Mouse (Mus musculus): ENCODE results near the gene Tbc1d22a. TPM values are rescaled to one million over a fixed set of nuclear protein-coding genes. Genes with fewer than 3 reads are reported as not detected.

The Tbc1d22a gene
- polyA plus RNA-seq, 1 experiment: 9.6 TPM

DNA sequence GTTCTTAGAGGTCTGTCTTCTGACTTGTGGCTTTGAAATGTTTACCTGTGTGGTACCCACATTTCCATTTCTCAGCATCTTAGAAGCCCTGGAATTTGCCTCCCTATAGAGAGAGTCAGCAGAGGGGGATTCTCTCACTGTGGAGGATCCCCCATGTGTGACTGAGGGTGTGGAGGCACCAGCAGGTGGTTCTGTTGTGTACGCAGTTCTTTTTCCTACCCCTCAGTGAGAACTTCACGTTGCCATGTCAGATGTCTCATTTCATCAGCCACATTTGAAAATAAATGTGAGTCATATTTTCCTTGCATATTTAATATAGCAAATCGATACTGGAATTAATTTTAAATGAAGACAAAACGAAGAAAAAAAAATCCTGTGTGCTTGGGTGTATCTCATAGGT lies 7.1 kb downstream of the Tbc1d22a start:
- no peak for TF ChIP-seq GATA1 (IDR thresholded peaks at IDR 0.05; ENCODE audit: low read length)

DNA sequence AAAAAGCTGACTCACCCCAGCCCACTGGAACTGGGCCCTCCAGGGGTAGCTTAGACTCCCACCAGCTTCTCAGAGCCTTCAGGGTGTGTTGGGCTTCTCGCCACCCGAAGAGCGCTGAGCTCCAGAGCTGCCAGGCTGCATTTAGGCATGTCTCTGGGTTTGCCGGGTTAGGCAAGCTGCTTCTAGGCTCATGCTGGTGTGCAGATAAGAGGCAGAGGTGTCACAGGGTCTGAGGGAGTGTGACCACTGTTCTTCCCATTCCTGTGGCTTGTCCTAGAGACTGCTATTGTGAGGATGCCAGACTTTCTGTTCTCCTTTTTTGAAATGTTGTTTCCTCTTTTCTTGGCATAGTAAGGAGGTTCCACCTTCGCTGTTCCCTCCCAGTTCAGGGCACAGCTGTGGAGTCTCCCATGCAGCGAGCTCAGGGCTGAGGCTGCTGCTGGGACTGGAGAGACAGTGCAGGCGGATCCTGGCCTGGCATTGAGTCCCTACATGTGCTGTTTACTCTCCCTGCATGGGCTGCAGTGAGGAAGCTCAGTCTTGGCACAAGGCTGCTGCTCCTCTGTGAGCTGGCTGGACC lies 10.8 kb downstream of the Tbc1d22a start:
- TF ChIP-seq GATA1 (IDR thresholded peaks at IDR 0.05; ENCODE audit: low read length): no peak

DNA sequence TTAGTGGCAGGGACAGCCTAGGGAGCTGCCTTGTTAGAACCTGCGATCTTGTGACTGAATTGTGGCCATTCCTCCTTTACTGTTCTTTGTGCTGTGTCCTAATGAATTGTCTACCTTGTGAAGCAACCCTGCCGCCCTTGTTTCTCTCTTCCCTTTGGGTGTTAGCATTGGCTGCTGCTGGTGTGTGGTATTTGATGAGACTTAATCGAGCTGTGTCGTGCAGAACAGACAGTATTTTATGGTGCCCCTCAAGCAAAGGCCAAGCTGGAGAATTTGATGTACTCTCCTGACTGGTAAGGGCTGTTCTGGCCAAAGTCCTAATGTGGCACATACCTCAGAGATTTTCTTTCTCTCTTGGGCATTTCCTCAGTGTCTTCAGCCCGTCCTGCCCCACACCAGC lies 12.0 kb downstream of the Tbc1d22a start:
- no peak for TF ChIP-seq GATA1 (IDR thresholded peaks at IDR 0.05; ENCODE audit: low read length)

GRCm38 (mm10) chr15:86226968-86227367 lies 12.7 kb downstream of the Tbc1d22a start:
- no peak for TF ChIP-seq GATA1 (IDR thresholded peaks at IDR 0.05; ENCODE audit: low read length)

DNA sequence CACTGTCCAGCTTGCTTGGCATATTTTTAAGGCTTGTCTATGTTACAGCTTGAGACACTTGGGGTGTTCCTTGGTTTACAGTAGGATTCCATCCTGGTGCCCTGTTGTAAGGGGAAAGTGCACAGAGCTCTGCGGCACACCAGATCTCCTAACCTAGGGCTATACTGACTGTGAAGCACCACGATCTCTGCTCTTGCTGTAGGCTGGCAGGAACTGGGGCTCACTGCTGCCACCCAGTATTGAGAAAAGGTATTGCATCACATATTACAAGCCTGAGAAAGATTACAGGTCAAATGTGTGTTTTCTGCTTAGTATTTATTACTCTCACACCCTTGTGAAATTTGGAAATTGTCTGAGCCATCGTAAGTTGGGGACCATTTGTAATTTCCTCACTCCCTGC lies 13.9 kb downstream of the Tbc1d22a start:
- TF ChIP-seq GATA1 (IDR thresholded peaks at IDR 0.05; ENCODE audit: low read length): no peak

GRCm38 (mm10) chr15:86229088-86229487 lies 14.8 kb downstream of the Tbc1d22a start:
- TF ChIP-seq GATA1 (IDR thresholded peaks at IDR 0.05; ENCODE audit: low read length): no peak

- TF ChIP-seq GATA1 (IDR thresholded peaks at IDR 0.05; ENCODE audit: low read length): no peak
Observed at GRCm38 (mm10) chr15:86229623-86230022, 15.4 kb downstream of the Tbc1d22a start.

DNA sequence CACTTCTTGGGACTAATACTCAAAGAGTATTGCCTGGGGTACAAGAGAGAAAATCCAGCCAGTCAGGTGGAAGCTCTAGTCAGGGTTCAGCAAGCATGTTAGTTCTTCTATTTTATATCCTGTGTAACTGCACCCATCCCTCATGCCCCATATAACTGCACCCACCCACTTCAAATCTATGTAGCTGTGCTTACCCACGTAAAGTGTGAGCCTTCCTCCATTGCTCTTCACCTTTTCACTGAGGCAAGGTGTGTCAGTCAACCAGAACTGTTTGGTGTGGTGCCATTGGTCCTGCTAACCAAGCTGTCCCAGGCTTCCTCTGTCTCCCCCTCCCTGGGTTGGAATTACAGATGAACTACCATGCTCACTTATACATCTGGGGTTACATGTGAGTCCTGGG lies 16.9 kb downstream of the Tbc1d22a start:
- TF ChIP-seq GATA1 (IDR thresholded peaks at IDR 0.05; ENCODE audit: low read length): no peak

DNA sequence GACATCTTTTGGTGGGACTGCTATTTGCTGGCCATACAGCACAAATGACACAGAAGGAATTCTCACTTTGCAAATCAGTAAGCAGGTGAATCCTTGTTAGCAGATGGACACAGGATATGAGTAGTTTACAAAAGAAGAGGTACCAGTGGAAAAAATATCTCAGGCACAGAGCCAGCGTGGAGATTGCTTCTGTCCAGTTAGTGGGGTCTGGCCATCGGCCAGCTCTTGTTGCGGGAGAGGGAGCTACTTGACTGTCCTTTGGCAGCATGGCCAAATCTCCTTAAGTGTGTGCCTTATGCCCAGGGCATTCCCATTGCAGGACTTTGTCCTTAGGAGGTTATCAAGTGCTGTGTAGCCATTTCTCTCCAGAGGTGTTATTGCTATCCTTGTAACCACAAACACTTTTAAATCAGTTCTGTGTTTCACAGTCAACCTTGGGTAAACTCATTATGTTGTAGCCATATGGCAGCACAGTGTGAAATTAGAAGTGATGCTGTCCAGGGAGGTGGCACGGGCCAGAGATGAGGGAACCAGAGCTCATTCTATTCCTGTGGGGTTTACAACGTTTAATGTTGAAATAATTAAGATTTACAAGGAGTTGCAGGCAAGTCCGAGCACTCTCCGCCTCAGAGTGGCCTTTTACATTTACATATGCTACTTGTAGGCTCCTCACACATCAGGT lies 17.7 kb downstream of the Tbc1d22a start:
- TF ChIP-seq GATA1 (IDR thresholded peaks at IDR 0.05; ENCODE audit: low read length): no peak

GRCm38 (mm10) chr15:86234001-86234400 lies 19.7 kb downstream of the Tbc1d22a start:
- TF ChIP-seq GATA1 (IDR thresholded peaks at IDR 0.05; ENCODE audit: low read length): no peak

GRCm38 (mm10) chr15:86234517-86235441 lies 20.5 kb downstream of the Tbc1d22a start:
- no peak for TF ChIP-seq GATA1 (IDR thresholded peaks at IDR 0.05; ENCODE audit: low read length)

- TF ChIP-seq GATA1 (IDR thresholded peaks at IDR 0.05; ENCODE audit: low read length): no peak
Observed at GRCm38 (mm10) chr15:86236252-86236651, 22.0 kb downstream of the Tbc1d22a start.

DNA sequence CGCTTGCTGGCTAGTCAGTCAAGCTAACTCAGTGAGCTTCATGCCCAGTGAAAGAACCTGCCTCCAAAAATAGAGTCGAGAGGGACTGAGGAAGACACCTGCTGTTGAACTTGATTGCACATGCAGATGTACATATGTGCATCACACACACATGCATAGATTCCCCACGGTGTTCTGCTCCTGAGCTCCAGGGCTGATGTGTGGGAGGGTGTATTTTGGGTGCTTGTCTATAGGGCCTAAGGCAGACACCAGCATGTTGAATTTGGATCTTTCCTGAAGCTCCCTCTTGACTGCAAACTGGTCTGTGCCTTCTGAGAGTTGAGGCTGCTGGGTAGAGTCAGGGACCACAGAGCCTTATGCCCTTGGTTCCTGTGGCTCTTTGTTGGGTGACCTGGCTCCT lies 23.8 kb downstream of the Tbc1d22a start:
- TF ChIP-seq GATA1 (IDR thresholded peaks at IDR 0.05; ENCODE audit: low read length): no peak

DNA sequence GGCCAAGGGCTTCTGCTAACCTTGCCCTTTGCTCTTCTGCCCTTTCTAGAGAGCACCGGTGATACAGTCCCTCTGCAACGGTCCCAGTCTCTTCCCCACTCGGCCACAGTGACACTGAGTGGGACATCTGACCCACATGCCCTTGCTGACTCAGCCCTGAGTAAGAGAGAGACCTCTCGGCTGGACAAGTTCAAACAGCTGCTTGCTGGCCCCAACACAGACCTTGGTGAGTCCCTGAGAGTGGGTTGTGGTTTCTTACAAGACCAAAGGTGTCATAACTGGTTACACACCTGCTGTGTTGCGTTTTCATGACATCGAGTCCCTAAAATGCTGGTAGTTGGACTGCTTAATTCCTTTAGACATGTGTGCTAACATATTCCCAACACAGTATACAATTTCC lies 24.8 kb downstream of the Tbc1d22a start:
- TF ChIP-seq GATA1 (IDR thresholded peaks at IDR 0.05; ENCODE audit: low read length): no peak

DNA sequence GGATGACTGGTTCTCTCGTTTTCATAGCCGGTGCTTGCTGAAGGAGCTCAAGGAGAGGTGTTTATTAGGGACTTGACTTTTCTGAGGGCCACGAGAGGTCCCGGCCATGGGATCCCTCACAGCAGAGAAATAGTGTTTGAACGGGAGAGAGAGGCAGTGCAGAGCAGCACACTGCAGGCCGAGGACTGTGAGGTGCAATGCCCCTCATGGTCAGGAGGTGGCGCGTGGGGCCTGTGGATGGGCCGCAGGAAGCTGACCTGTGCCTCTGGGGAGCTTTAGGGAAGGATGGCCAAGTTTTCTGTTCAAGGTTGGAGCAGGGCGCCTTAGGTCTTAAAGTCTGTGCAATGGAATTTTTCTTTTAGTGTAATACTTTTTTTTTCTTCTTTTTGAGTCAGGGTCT lies 25.5 kb downstream of the Tbc1d22a start:
- no peak for TF ChIP-seq GATA1 (IDR thresholded peaks at IDR 0.05; ENCODE audit: low read length)

- no peak for TF ChIP-seq GATA1 (IDR thresholded peaks at IDR 0.05; ENCODE audit: low read length)
Observed at GRCm38 (mm10) chr15:86243708-86244107, 29.4 kb downstream of the Tbc1d22a start.

All from G1E-ER4 (cell line).